Mouse (Mus musculus): ENCODE data around the gene Lmo3.

DNA sequence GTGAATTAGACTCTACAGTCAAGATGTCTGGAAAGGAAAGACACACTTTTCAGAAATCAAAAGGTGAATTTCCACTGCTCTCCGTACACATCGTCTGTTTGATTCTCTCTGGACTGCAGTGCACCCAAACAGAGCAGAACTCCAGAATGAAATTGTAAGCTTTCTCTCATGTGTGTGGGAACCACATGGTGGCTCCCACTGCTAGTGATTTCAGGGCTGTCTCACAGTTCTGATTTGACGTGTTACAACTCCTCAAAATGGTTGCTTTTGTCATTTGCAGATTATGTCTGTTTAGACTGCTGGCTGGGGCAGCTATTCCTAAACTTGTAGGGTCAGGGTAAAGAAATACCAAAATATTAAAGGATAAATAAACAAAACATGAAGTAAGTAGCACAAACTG lies 145.0 kb downstream of the Lmo3 start:
- TF ChIP-seq CTCF (conservative IDR thresholded peaks at IDR 0.05 in 1 of 2, IDR thresholded peaks at IDR 0.05 in 1 of 2; ENCODE audit: low read depth in 2 of 2, low read length in 2 of 2) (no peak), ZMIZ1 (IDR thresholded peaks at IDR 0.05; ENCODE audit: low read depth, low read length) (no peak), EP300 (IDR thresholded peaks at IDR 0.05; ENCODE audit: low read length) (no peak)
